Mouse (Mus musculus): Measurements from ENCODE around the gene Fndc8. TPM values are rescaled to one million over a fixed set of nuclear protein-coding genes. Genes with fewer than 3 reads are reported as not detected.
"Not testable (repeated sequence)": the region's sequence is repeated elsewhere in the genome, so short reads cannot be mapped to it uniquely, and the experiment has no call there.

Gene Fndc8
- total and polyA plus RNA-seq, 3 experiments: 0.08 to 0.36 TPM; not detected in 1

DNA sequence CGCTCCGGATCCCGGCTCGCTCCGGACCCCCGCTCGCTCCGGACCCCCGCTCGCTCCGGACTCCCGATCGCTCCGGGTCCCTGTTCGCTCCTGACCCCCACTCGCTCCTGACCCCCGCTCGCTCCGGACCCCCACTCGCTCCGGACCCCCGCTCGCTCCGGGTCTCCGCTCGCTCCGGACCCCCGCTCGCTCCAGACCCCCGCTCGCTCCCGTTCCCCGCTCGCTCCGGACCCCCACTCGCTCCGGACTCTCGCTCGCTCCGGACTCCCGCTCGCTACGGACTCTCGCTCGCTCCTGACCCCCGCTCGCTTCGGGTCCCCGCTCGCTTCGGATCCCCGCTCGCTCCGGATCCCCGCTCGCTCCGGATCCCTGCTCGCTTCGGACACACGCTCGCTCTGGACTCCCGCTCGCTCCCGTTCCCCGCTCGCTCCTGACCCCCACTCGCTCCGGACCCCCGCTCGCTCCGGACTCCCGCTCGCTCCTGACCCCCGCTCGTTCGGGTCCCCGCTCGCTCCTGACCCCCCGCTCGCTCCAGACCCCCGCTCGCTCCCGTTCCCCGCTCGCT is 38.5 kb downstream of the Fndc8 start:
- in situ Hi-C loops (cut with MboI; ENCODE audit: low pct_ligation_motif_present, low pct_unique_long_range_greater_than_20kb, low sequenced_read_pairs); H3K4me3 ChIP-seq (replicated peaks in 1 of 3; ENCODE audit: low read depth in 2 of 3, low read length in 2 of 3, poor library complexity in 1 of 3); H3K4me2 ChIP-seq (ENCODE audit: insufficient read depth, low read depth, poor library complexity, severe bottlenecking); H3K79me2 ChIP-seq (replicated peaks; ENCODE audit: control insufficient read depth, extremely low read depth, insufficient read depth, poor library complexity, severe bottlenecking); H3K36me3 ChIP-seq (replicated peaks in 1 of 2; ENCODE audit: control insufficient read depth in 1 of 2, insufficient read depth in 1 of 2, low read length in 1 of 2); H3K9ac ChIP-seq (ENCODE audit: insufficient read depth, low read depth); H3K27me3 ChIP-seq (replicated peaks); H3K4me1 ChIP-seq (ENCODE audit: control insufficient read depth in 1 of 2, insufficient read depth in 2 of 2); H3K27ac ChIP-seq (ENCODE audit: insufficient read depth, low read depth); DNase-seq (ENCODE audit: extremely low read depth); dilution Hi-C loops (cut with MboI; ENCODE audit: extremely low pct_ligation_motif_present, extremely low pct_unique_long_range_greater_than_20kb, low sequenced_read_pairs): not testable (repeated sequence)
- peaks cover 44% of the 10 kb centered on the region for H3K9me3 ChIP-seq (replicated peaks; ENCODE audit: low read length)

DNA sequence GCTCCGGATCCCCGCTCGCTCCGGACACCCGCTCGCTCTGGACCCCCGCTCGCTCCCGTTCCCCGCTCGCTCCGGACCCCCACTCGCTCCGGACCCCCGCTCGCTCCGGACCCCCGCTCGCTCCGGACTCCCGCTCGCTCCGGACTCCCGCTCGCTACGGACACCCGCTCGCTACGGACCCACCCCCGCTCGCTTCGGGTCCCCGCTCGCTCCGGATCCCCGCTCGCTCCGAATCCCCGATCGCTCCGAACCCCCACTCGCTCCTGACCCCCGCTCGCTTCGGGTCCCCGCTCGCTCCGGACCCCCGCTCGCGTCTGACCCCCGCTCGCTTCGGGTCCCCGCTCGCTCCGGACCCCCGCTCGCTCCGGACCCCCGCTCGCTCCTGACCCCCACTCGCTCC is 39.2 kb downstream of the Fndc8 start:
- H3K79me2 ChIP-seq (replicated peaks; ENCODE audit: control insufficient read depth, extremely low read depth, insufficient read depth, poor library complexity, severe bottlenecking); DNase-seq (ENCODE audit: extremely low read depth); dilution Hi-C loops (cut with MboI; ENCODE audit: extremely low pct_ligation_motif_present, extremely low pct_unique_long_range_greater_than_20kb, low sequenced_read_pairs); H3K4me3 ChIP-seq (replicated peaks in 1 of 3; ENCODE audit: low read depth in 2 of 3, low read length in 2 of 3, poor library complexity in 1 of 3); H3K27ac ChIP-seq (ENCODE audit: insufficient read depth, low read depth); H3K4me2 ChIP-seq (ENCODE audit: insufficient read depth, low read depth, poor library complexity, severe bottlenecking); H3K9ac ChIP-seq (ENCODE audit: insufficient read depth, low read depth); in situ Hi-C loops (cut with MboI; ENCODE audit: low pct_ligation_motif_present, low pct_unique_long_range_greater_than_20kb, low sequenced_read_pairs); H3K36me3 ChIP-seq (replicated peaks in 1 of 2; ENCODE audit: control insufficient read depth in 1 of 2, insufficient read depth in 1 of 2, low read length in 1 of 2); H3K4me1 ChIP-seq (ENCODE audit: control insufficient read depth in 1 of 2, insufficient read depth in 2 of 2): not testable (repeated sequence)
- Histone ChIP-seq H3K9me3 (replicated peaks; ENCODE audit: low read length) (peaks cover 44% of the 10 kb centered on the region), H3K27me3 (replicated peaks) (peaks cover 14% of the 10 kb centered on the region)

DNA sequence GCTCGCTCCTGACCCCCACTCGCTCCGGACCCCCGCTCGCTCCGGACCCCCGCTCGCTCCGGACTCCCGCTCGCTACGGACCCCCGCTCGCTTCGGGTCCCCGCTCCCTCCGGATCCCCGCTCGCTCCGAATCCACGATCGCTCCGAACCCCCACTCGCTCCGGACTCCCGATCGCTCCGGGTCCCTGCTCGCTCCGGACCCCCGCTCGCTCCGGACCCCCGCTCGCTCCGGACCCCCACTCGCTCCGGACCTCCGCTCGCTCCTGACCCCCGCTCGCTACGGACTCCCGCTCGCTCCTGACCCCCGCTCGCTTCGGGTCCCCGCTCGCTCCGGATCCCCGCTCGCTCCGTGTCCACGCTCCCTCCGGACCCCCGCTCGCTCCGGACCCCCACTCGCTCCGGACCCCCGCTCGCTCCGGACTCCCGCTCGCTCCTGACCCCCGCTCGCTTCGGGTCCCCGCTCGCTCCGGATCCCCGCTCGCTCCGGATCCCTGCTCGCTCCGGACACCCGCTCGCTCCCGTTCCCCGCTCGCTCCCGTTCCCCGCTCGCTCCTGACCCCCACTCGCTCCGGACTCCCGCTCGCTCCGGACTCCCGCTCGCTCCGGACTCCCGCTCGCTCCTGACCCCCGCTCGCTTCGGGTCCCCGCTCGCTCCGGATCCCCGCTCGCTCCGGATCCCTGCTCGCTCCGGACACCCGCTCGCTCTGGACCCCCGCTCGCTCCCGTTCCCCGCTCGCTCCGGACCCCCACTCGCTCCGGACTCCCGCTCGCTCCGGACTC is 39.9 kb downstream of the Fndc8 start:
- dilution Hi-C loops (cut with MboI; ENCODE audit: extremely low pct_ligation_motif_present, extremely low pct_unique_long_range_greater_than_20kb, low sequenced_read_pairs): not testable (repeated sequence)

DNA sequence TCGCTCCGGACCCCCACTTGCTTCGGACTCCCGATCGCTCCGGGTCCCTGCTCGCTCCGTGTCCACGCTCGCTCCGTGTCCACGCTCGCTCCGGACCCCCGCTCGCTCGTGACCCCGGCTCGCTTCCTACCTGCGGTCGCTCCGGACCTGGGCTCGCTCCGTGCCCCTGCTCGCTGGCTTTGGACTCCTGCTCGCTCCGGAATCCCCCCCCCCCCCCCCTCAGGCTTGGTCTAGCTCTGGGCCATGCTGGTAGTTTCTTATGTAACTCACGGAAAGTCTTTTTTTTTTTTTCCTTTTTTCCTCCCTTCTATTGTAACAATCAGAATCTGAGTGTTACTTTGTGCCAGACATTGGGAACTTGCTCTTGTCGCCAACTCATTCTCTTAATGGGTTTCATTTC is 41.3 kb downstream of the Fndc8 start:
- H3K27ac ChIP-seq (ENCODE audit: insufficient read depth, low read depth): no peak overlapping the region
- dilution Hi-C loops (cut with MboI; ENCODE audit: extremely low pct_ligation_motif_present, extremely low pct_unique_long_range_greater_than_20kb, low sequenced_read_pairs): no loop called here
- no peaks in the 10 kb centered on the region for H3K79me2 ChIP-seq (replicated peaks; ENCODE audit: control insufficient read depth, extremely low read depth, insufficient read depth, poor library complexity, severe bottlenecking)
- H3K9me3 ChIP-seq (replicated peaks; ENCODE audit: low read length): peaks cover 39% of the 10 kb centered on the region
- H3K4me2 ChIP-seq (ENCODE audit: insufficient read depth, low read depth, poor library complexity, severe bottlenecking): no peak overlapping the region
- in situ Hi-C loops (cut with MboI; ENCODE audit: low pct_ligation_motif_present, low pct_unique_long_range_greater_than_20kb, low sequenced_read_pairs): no loop called here
- H3K36me3 ChIP-seq (replicated peaks in 1 of 2; ENCODE audit: control insufficient read depth in 1 of 2, insufficient read depth in 1 of 2, low read length in 1 of 2): no peaks in the 10 kb centered on the region
- no peak for DNase-seq (ENCODE audit: extremely low read depth)
- peaks cover 28% of the 10 kb centered on the region for H3K27me3 ChIP-seq (replicated peaks)
- TF ChIP-seq CHD2 (IDR thresholded peaks at IDR 0.05; ENCODE audit: low read length) (no peak), NRF1 (IDR thresholded peaks at IDR 0.05; ENCODE audit: low read depth, low read length) (no peak), ZNF384 (IDR thresholded peaks at IDR 0.05; ENCODE audit: low read depth, low read length) (no peak), ZMIZ1 (IDR thresholded peaks at IDR 0.05; ENCODE audit: low read depth, low read length) (no peak), USF2 (conservative IDR thresholded peaks at IDR 0.05; ENCODE audit: low read depth, low read length) (no peak), RCOR1 (conservative IDR thresholded peaks at IDR 0.05; ENCODE audit: low read depth, low read length) (no peak), TBP (conservative IDR thresholded peaks at IDR 0.05; ENCODE audit: low read depth, low read length) (no peak), POLR2A (IDR thresholded peaks at IDR 0.05; ENCODE audit: low read depth, low read length) (no peak), JUND (conservative IDR thresholded peaks at IDR 0.05; ENCODE audit: low read depth, low read length) (no peak), NELFE (IDR thresholded peaks at IDR 0.05; ENCODE audit: low read depth, low read length) (no peak), USF1 (IDR thresholded peaks at IDR 0.05; ENCODE audit: low read depth, low read length) (no peak), ELF1 (IDR thresholded peaks at IDR 0.05; ENCODE audit: low read depth, low read length) (no peak), IRF4 (IDR thresholded peaks at IDR 0.05; ENCODE audit: low read depth, low read length) (no peak), MXI1 (IDR thresholded peaks at IDR 0.05; ENCODE audit: low read depth, low read length) (no peak)
- H3K9ac ChIP-seq (ENCODE audit: insufficient read depth, low read depth): no peak overlapping the region
- H3K4me3 ChIP-seq (replicated peaks in 1 of 3; ENCODE audit: low read depth in 2 of 3, low read length in 2 of 3, poor library complexity in 1 of 3): no peak overlapping the region
- no peaks in the 10 kb centered on the region for H3K4me1 ChIP-seq (ENCODE audit: control insufficient read depth in 1 of 2, insufficient read depth in 2 of 2)

More for the DNA sequence above, 39.9 kb downstream of the Fndc8 start:
- H3K36me3 ChIP-seq (replicated peaks in 1 of 2; ENCODE audit: control insufficient read depth in 1 of 2, insufficient read depth in 1 of 2, low read length in 1 of 2); H3K79me2 ChIP-seq (replicated peaks; ENCODE audit: control insufficient read depth, extremely low read depth, insufficient read depth, poor library complexity, severe bottlenecking); in situ Hi-C loops (cut with MboI; ENCODE audit: low pct_ligation_motif_present, low pct_unique_long_range_greater_than_20kb, low sequenced_read_pairs); H3K4me3 ChIP-seq (replicated peaks in 1 of 3; ENCODE audit: low read depth in 2 of 3, low read length in 2 of 3, poor library complexity in 1 of 3); H3K9ac ChIP-seq (ENCODE audit: insufficient read depth, low read depth); H3K4me2 ChIP-seq (ENCODE audit: insufficient read depth, low read depth, poor library complexity, severe bottlenecking); H3K27ac ChIP-seq (ENCODE audit: insufficient read depth, low read depth); DNase-seq (ENCODE audit: extremely low read depth); H3K4me1 ChIP-seq (ENCODE audit: control insufficient read depth in 1 of 2, insufficient read depth in 2 of 2): not testable (repeated sequence)
- Histone ChIP-seq H3K9me3 (replicated peaks; ENCODE audit: low read length) (peaks cover 44% of the 10 kb centered on the region), H3K27me3 (replicated peaks) (peaks cover 21% of the 10 kb centered on the region)

Measured in CH12.LX (cell line).